Mouse (Mus musculus) gastrocnemius, postnatal 14 days (tissue): ENCODE results near the gene Bbox1. TPM values are rescaled to one million over a fixed set of nuclear protein-coding genes. Genes with fewer than 3 reads are reported as not detected.

ENCODE experiments used
- DNase-seq: peaks from one replicate; pipeline ENCODE4 v3.0.0; 2021; ENCODE audit warnings: mixed read lengths
- intact Hi-C: fragments of 180-260 bp; cut with DNase I; formaldehyde crosslinking; loops from one replicate; pipeline ENCODE4 v1.15.1; 2025; ENCODE audit warnings: low total_unique reads
- long read RNA-seq, 2 experiments: library from polyadenylated mRNA; stranded (forward); transcript quantifications; one replicate each; pipeline ENCODE4 v2.0.0; 2021
- total RNA-seq, 2 experiments: library from RNA; stranded (reverse); gene quantifications; 2 replicates each; pipeline ENCODE4 v1.2.3; 2021

Bbox1 gene
- under 1 TPM; 0.04 to 0.10 TPM for total RNA-seq
- long read RNA-seq, experiment 1, result 0 reads
- long read RNA-seq, experiment 2, result 0 reads

- DNase-seq, result peak; percentile 40
- intact Hi-C loops, result no loop called here
Observed at GRCm38 (mm10) chr2:110314509-110315155, at the start of gene Bbox1. Bbox1 (minus strand) TSS chr2:110314560.

- DNase-seq, result no peak
- intact Hi-C loops, result no loop called here
Observed at GRCm38 (mm10) chr2:110363855-110364254, 49.5 kb upstream of the Bbox1 start.

GRCm38 (mm10) chr2:110362432-110363283 lies 48.3 kb upstream of the Bbox1 start, which contains the start of gene Fibin:
Fibin (minus strand) TSS chr2:110363183.
- intact Hi-C loops, result no loop called here

GRCm38 (mm10) chr2:110353302-110353970 lies 39.1 kb upstream of the Bbox1 start:
- intact Hi-C loops, result no loop called here
- DNase-seq, result no peak

More at GRCm38 (mm10) chr2:110362432-110363283, 48.3 kb upstream of the Bbox1 start, which contains the start of gene Fibin:
- DNase-seq, result peak; percentile 59

- intact Hi-C loops, result no loop called here
- DNase-seq, result no peak
Observed at GRCm38 (mm10) chr2:110351843-110352251, 37.5 kb upstream of the Bbox1 start.

- DNase-seq, result no peak
- intact Hi-C loops, result no loop called here
Observed at GRCm38 (mm10) chr2:110351406-110351805, 37.0 kb upstream of the Bbox1 start.

GRCm38 (mm10) chr2:110328953-110329352 lies 14.6 kb upstream of the Bbox1 start:
- intact Hi-C loops, result no loop called here
- no peak for DNase-seq

GRCm38 (mm10) chr2:110319949-110320348 lies 5.6 kb upstream of the Bbox1 start:
- intact Hi-C loops, result no loop called here
- DNase-seq, result no peak

- no peak for DNase-seq
- intact Hi-C loops, result no loop called here
Observed at GRCm38 (mm10) chr2:110319266-110319665, 4.9 kb upstream of the Bbox1 start.

GRCm38 (mm10) chr2:110318719-110319118 lies 4.4 kb upstream of the Bbox1 start:
- DNase-seq, result no peak
- intact Hi-C loops, result no loop called here

- no peak for DNase-seq
- intact Hi-C loops, result no loop called here
Observed at GRCm38 (mm10) chr2:110316116-110316883, 1.9 kb upstream of the Bbox1 start.

GRCm38 (mm10) chr2:110314074-110314473 lies 286 bp downstream of the Bbox1 start:
- intact Hi-C loops, result no loop called here
- no peak for DNase-seq

- intact Hi-C loops, result no loop called here
- no peak for DNase-seq
Observed at GRCm38 (mm10) chr2:110313305-110313824, 995 bp downstream of the Bbox1 start.

- intact Hi-C loops, result no loop called here
- DNase-seq, result no peak
Observed at GRCm38 (mm10) chr2:110305358-110306283, 8.7 kb downstream of the Bbox1 start.

- DNase-seq, result no peak
- intact Hi-C loops, result no loop called here
Observed at GRCm38 (mm10) chr2:110302261-110302660, 12.1 kb downstream of the Bbox1 start.

- DNase-seq, result no peak
- intact Hi-C loops, result no loop called here
Observed at GRCm38 (mm10) chr2:110301314-110301713, 13.0 kb downstream of the Bbox1 start.

- intact Hi-C loops, result no loop called here
- DNase-seq, result no peak
Observed at GRCm38 (mm10) chr2:110294927-110295326, 19.4 kb downstream of the Bbox1 start.

GRCm38 (mm10) chr2:110287959-110288358 lies 26.4 kb downstream of the Bbox1 start:
- intact Hi-C loops, result no loop called here
- DNase-seq, result no peak
